Mouse (Mus musculus) brain, embryonic 14.5 days (tissue): ENCODE results near the gene Vps13a.

ENCODE experiments used
- CTCF ChIP-seq: fragments of 200-500 bp; IDR thresholded peaks from 2 replicates; pipeline ENCODE4 v1.5.1; 2012; ENCODE audit warnings: inconsistent platforms, mild to moderate bottlenecking, moderate library complexity, borderline replicate concordance; ENCODE audit not compliant: insufficient read depth, insufficient read length; ENCODE audit errors: extremely low read depth
- POLR2A ChIP-seq: fragments of 200-500 bp; IDR thresholded peaks from 2 replicates; pipeline ENCODE4 v1.6.1; 2012; ENCODE audit warnings: mild to moderate bottlenecking, inconsistent platforms, borderline replicate concordance; ENCODE audit not compliant: poor library complexity, insufficient read depth, insufficient read length, severe bottlenecking; ENCODE audit errors: extremely low read depth

DNA sequence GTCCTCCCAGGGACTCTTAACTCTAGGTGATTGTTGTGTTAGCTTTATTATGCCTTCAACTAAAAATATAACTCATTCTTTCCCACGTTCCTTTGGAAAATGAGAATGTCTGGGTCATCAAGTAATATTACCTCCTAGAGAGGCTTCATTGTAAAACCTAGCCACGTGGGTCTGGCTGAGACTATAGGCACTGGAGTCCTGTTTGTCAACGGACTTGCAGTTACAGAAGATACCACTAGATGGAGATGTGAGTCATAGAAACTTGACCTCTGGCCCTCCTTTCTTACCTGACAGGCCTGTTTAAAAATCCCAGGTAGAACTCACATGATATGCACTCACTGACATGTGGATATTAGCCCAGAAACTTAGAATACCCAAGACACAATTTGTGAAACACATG, 195.4 kb downstream of the Vps13a start:
- peak; percentile 47; the same call in 1 of the 2 replicates for TF ChIP-seq CTCF
- no peak for TF ChIP-seq POLR2A
